Mouse (Mus musculus): ENCODE measurements at regions not wholly inside any gene's neighbourhood (a gene's known extent, or its start where the extent isn't known, plus 50 kb on each side); places are given as distances from the start of the nearest gene placed in this dataset.
A peak's percentile ranks its signal among the peaks of the same experiment; 100 is the strongest.

- ATAC-seq (ENCODE audit: insufficient number of reproducible peaks, low FRiP score, low TSS enrichment): no peak
These were observed 316.9 kb downstream of the H2al1j start for GRCm38 (mm10) chrX:11644484-11644883.

DNA sequence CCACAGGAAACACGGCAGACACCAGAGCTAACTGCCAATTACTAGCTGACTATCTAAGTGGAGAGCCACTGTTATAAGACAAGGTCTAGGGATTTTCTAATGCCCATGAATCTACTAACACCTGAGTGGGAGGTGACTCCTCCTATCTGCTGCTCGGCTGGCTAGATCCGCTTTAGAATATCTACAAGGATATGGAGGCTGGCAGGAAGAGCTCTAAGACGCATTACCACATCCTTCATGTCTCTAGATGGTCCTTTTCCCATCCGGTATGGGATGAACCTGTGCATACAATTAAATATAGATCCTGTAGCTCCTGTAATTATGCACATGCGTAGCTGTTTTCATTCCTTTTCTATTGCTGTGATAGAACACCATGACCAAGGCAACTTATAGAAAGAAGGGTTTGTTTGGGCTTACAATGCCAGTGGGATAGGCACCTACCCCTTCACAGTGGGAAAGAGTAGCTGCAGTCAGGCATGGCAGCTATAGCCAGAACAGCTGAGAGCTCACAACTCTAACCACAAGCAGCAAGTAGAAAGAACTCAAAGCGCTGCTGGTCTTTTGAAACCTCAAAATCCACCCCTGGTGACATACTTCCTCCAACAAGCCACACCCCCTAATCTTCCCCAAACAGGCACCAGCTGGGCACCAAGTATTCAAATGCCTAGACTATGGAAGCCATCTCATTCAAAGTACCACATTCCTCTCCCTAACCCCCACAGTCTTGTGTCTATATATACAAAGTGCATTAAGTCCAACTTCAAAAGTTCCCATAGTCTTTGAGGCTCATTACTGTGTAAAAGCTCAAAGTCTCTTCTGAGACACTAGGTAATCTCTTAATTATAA, 319.3 kb downstream of the H2al1j start:
- ATAC-seq (ENCODE audit: insufficient number of reproducible peaks, low FRiP score, low TSS enrichment): no peak

GRCm38 (mm10) chrX:11647527-11647836, 319.9 kb downstream of the H2al1j start:
- ATAC-seq (ENCODE audit: insufficient number of reproducible peaks, low FRiP score, low TSS enrichment): no peak

DNA sequence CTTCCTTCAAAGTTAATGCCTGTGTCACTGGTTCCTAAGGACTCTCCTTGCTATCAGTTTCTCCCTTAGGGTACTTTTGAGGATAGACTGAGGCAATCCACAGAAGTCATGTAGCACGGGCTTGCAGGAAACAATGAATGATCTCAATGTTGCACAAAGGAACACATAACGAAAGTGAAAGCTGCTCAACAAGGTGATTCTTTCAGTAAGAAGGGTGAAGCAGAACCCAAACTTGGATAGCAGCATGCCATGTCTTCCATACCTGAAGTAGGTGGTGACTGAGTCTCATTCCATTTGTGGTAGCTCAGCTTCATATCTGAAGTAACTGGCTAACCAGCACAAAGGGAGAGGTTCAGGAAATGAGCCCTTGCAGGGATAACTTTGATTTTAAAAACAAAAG, 325.7 kb downstream of the H2al1j start:
- no peak for ATAC-seq (ENCODE audit: insufficient number of reproducible peaks, low FRiP score, low TSS enrichment)

- no peak for ATAC-seq (ENCODE audit: insufficient number of reproducible peaks, low FRiP score, low TSS enrichment)
These were observed 327.4 kb downstream of the H2al1j start for GRCm38 (mm10) chrX:11654976-11655375.

- ATAC-seq (ENCODE audit: insufficient number of reproducible peaks, low FRiP score, low TSS enrichment): no peak
These were observed 327.8 kb downstream of the H2al1j start for GRCm38 (mm10) chrX:11655466-11655865.

DNA sequence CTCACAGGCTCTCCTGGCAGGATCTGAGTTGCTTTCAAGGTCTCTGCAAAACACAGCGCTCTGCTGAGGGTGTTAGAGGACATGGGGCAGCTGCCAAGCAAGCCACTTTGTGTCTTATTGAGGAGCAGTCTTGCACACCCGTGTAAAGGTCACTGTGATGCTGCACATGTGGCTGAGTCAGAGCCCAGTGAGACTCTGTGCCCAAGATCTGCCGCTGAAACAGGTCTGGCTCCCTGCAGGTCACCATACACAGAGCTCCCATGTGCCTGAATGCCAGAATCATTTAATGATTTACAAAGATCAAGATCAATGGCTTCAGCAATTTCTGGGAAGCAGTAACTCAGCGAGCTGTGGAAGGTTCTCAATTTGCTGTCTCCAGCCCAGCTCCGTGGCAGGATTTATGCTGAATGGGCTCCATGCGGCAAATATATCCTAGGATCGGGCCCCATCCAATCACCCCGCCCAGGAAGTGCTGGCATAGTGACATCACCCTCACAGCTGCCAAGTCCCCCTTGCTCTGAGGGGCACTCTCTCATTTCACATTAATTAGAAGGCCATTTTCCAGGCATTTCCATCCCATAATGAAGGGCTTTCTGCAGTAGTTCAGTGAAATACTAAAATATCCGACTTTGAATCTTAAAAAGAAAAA, 330.1 kb downstream of the H2al1j start:
- no peak for ATAC-seq (ENCODE audit: insufficient number of reproducible peaks, low FRiP score, low TSS enrichment)

GRCm38 (mm10) chrX:11663187-11663829, 335.7 kb downstream of the H2al1j start:
- ATAC-seq (ENCODE audit: insufficient number of reproducible peaks, low FRiP score, low TSS enrichment): no peak

DNA sequence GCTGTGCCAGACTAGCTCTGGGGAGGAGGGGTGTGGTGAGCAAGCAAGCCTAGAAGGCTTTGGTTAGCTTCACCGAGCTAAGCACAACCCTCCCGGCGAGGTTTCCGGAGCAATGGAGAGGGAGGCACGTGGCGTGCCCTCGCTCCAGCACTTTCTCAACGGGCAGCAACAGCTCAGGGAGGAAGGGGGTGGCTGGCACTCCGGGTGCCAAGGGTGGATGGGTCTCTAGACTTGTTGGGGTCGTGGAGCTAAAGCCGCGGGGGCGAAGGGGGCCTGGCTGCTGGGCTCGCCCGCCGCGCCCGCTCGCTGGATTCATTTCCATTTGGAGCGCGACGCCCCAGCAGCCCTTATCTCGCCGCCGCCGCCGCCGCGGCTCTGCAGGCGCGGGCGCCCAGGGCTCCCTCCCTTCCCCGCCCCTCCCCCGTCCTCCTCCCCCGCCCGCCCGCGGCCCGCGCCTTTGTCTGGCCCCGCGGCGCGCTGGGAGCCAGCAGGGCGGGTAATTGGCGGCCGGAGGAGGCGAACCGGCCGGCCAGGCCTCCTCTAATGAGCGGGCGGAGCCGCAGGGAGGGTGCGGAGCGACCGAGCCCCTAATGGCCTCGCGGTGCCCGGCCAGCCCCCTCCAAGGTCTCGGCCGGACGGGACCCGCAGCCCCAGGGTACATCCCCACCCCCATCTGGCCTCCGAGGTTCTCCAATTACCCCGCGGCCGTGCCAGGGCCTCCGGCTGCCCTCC, 336.9 kb downstream of the H2al1j start:
- peak; percentile 45; the same call in 1 of the 2 replicates for ATAC-seq (ENCODE audit: insufficient number of reproducible peaks, low FRiP score, low TSS enrichment)

DNA sequence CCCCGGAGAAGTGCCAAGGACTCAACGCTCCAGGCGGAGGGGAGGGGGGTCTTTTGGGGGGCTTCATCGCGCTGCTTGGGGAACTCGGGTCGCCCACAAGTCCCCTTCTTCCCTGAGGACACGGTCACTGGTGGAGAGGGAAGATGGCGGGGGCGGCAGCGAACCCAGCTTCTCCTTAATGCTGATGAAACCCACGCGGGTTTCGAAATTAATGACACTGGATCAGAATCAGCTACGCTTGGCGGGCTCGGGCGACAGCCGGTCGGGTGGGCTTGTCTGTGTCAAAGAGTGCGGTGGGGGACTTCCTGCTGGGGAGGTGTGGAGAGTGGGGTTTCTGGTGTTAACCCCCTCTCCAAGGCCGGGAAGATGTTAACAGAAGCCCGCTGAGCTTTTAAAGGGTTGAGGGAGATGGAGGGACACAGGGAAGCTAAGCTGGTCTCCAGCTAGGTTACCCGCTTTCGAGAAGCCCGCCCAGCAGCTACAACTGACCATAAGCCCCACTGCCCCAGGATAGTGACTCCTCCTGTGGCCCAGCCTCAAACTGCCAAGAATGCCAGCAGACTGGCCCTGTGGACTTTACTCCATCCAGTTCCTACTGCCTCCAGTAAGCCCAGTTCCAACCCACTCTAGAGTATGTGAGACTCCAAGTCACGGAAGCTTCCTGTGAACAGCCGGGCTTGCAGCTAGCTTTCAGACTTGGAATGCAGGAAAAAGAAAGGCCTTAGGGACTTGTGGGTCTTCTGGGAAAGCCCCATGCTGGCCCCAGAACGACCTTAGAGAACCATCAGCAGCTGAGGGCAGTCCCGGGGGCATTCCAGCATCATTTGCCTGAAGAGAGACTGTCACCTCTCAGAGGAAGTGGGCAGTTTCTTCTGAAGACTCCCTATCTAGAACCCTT, 337.7 kb downstream of the H2al1j start:
- 0 out of 2 replicates have a peak, but pooled peaks have one; percentile 39 for ATAC-seq (ENCODE audit: insufficient number of reproducible peaks, low FRiP score, low TSS enrichment)

GRCm38 (mm10) chrX:11666517-11666916, 338.9 kb downstream of the H2al1j start:
- no peak for ATAC-seq (ENCODE audit: insufficient number of reproducible peaks, low FRiP score, low TSS enrichment)

GRCm38 (mm10) chrX:11671805-11672204, 344.2 kb downstream of the H2al1j start:
- ATAC-seq (ENCODE audit: insufficient number of reproducible peaks, low FRiP score, low TSS enrichment): no peak

- ATAC-seq (ENCODE audit: insufficient number of reproducible peaks, low FRiP score, low TSS enrichment): no peak
These were observed 350.5 kb downstream of the H2al1j start for GRCm38 (mm10) chrX:11678086-11678485.

DNA sequence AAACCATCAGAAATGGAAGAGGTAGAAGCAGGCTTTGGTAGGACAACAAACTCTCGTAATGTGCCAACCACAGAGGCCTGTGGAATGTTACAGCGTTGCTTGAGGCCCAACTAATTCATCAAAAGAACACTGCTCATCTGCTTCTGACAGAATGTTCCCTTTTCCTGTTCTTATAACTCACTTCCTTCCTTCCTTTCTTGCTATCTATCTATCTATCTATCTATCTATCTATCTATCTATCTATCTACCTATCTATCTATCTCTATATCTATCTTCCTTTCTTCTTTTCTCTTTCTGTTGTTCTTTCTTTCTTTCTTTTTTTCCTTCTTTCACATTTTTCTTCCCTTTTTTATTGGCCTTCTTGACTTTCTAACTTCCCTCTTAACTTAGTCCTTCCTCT, 353.7 kb downstream of the H2al1j start:
- ATAC-seq (ENCODE audit: insufficient number of reproducible peaks, low FRiP score, low TSS enrichment): no peak

GRCm38 (mm10) chrX:11689989-11690405, 362.4 kb downstream of the H2al1j start:
- no peak for ATAC-seq (ENCODE audit: insufficient number of reproducible peaks, low FRiP score, low TSS enrichment)

DNA sequence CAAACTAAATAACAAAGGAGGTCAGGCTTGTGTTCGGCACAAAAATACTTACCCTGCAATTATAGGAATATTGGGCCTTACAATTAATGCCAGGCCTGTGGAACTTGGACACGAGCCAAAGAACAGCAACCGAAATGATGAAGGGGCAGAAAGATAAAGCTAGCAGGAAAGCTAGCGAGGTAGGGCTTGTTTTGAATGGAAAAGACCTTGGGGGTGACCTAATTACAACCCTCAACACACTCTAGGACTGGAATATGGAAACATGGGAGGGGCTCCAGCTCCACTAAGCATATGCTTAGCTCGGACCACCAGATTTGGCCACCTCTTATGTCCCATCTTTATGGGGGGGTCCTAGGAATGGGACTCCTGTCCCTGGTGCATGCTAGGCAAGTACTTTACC, 362.8 kb downstream of the H2al1j start:
- no peak for ATAC-seq (ENCODE audit: insufficient number of reproducible peaks, low FRiP score, low TSS enrichment)

DNA sequence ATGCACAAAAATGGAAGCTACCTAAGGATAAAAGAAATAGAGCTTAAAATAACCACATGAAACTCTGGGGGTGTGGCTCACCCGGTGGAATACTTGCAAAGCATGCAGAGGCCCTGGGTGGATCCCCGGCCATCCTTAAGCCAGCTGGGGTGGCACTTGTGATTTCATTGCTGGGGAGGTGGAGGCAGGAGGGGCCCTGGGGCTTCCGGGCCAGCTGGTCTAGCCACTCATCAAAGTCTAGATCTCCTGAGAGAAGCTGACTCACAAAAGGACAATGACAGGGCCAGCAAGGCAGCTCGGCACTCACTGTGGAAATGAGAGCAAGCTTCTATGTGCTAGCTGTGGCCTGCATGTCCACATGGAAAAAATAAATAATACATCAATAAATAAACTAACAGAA, 363.4 kb downstream of the H2al1j start:
- ATAC-seq (ENCODE audit: insufficient number of reproducible peaks, low FRiP score, low TSS enrichment): no peak

DNA sequence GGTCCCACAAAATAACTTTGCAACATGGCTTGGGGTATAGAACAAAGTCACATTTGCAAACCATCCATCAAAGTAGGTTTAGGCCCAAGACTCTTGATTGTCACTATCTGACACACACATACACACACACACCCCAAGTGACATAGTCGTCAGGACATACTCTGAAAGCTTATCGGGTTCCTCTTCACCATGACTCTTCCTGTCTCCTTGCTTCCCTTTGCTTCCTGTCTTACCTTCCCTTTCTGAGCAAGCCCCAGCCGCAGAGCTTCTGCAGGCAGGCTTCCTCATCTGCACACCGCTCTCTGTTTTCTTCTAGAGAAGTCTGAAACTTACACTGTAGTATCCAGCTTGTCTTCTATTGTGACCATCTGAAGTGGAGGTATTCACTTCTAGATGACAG, 368.9 kb downstream of the H2al1j start:
- no peak for ATAC-seq (ENCODE audit: insufficient number of reproducible peaks, low FRiP score, low TSS enrichment)

DNA sequence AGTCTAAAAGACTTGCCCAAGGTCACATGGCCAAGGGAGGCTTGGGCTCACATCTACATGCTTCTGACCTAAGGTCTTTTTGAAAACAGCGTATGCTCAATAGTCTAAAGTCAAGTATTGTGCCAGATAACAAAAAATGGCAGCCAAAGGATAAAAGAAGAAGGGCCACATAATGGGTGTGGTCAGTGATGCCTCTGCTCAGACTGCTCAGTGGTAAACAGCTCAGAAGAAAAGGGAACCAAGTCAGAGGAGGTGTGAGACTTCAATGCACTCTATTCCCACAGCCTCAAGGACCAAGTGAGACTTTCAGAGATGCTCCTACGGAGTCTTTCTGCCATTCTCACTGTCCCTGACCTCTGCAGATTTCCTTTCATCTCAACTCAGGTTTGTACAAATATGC, 373.5 kb downstream of the H2al1j start:
- ATAC-seq (ENCODE audit: insufficient number of reproducible peaks, low FRiP score, low TSS enrichment): no peak

Measured in cerebellum, adult (tissue).